Mouse (Mus musculus) ZHBTc4 (cell line): ENCODE data around the gene Idnk.
A peak's percentile ranks its signal among the peaks of the same experiment; 100 is the strongest.
"Not testable (repeated sequence)": the region's sequence is repeated elsewhere in the genome, so short reads cannot be mapped to it uniquely, and the experiment has no call there.

Experiments used
- DNase-seq: peaks from one replicate; pipeline ENCODE4 v3.0.0-alpha.2; 2011; ENCODE audit warnings: low read depth, low spot score

Gene Idnk

DNA sequence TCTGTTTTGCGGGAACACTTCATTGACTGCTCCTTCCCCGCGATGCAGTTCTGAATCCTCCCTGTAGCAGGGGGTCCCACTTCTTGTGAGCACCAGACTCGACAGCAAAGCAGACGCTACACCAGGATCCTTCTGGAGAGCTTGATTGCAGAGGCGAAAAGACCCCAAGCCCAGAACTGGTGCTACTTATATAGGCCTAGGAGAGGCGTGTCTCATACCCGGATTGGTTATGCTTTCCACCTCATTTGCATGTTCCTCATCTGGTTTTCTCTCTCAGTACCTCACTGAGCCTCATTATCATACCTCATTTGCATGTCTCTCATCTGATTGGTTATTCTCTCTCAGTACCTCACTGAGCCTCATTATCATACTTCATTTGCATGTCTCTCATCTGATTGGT, 10.8 kb upstream of the Idnk start:
- DNase-seq, result not testable (repeated sequence)

DNA sequence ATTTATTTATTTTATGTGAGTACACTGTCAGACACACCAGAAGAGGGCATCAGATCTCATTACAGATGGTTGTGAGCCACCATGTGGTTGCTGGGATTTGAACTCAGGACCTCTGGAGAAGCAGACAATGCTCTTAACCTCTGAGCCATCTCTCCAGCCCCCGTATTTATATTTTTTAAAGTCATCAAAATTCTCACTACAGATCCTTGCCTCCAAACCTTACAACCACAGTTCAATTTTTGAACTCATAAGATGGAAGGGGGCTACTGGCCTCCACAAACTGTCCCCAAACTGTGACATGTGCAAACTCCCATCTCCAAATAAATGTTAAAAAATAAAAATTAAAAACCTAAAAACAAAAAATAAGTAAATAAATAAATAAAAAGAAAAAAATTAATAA, 9.7 kb upstream of the Idnk start:
- no peak for DNase-seq

DNA sequence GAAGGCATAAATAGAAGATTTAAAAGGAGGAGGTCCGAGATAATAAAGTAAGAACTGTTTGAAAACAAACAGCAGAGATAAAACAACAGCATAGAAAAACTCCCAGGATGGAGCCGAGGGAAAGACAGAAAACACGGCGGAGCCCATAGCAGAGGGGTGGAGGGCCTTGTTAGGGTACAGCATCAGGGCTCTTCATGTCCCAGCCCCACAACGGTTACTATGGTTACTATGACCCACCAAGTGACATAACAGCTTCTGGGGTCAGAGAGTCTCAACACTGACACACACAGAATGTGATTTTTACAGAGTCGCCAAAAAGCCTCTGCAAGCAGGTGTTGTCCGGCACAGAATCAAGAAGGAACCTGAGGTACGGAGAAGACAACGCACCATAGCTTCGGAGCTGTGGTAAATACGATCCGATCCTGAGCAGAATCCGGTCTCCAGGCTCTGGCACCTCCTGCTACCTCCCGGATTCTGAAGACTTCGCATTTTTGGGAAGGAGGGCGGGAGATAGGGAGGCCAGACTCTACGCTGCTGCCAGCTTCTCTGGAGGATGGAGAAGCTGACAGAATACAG, 9.1 kb upstream of the Idnk start:
- peak; percentile 87 for DNase-seq

DNA sequence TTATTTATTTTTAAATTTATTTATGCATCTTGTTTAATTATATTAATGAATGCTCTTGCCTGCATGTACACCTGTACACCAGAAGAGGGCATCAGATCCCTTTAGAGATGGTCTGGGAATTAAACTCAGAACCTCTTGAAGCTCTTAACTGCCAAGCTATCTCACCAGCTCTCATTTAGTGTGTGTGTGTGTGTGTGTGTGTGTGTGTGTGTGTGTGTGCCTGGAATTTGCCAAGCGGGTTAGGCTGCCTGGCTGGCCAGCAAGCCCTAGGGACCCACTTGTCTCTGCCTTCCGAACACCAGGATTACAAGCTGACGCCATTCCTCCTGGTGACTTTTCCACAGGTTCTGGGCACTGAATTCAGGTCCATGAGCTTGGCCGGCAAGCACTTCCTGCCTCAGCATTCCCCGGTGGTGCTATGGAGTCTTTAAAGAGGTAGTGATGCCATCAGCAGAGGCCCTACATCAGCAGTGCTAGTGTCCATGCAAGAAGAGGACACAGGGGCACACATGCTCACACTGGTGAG, 8.4 kb upstream of the Idnk start:
- peak; percentile 26 for DNase-seq

DNA sequence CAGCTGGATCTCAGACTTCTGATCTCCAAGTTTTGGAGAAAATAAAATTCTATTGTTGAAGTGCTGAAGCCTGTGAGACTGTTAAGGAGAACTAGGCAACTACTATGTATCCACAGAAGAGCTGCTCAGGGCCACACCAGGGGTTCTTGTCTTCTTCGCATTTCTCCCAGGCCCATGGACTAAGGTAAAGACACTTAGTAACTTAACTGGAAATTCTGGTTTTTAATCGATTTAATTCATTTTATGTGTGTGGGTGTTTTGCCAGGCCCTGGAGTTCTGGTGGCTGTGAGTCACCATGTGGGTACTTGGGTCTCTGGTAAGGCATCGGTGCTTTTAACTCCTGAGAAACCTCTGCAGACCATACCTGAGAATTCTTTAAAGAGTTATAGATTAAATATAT, 7.8 kb upstream of the Idnk start:
- no peak for DNase-seq

DNA sequence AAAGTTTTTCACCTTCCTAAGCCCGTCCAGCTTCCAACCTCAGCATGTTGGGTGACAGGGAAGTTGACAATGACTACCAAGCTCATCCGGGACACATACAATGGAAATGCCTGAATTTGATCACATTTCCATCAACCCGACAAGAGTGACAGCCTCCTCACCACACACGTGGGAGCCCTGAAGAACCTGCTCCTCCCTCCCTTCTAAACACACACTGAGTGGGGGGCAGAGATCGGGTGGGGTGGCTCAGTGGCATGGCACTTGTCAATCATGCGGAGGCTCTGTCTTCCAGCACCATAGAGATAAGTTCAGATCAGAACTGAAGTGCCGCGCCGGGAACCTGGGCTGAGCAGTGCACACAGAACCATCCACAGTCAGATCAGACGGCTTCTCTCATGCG, 7.0 kb upstream of the Idnk start:
- no peak for DNase-seq

DNA sequence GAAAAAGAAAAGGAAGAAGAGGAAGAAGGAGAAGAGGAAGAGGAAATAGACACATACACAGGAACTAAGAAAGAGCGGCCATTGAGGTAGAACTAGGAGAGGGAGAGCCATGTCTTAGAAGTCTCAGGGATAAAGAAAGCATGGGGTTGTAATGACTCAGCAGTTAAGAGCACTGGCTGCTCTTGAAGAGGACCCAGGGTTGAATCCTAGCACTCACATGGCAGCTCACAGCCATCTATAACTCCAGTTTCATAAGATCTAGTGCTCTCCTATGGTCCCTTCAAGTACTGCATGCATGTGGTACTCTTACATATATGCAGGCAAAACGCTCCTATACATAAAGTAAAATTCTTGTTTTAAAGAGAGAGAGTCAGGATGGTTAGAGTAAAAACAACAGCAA, 1.4 kb upstream of the Idnk start:
- DNase-seq, result no peak

DNA sequence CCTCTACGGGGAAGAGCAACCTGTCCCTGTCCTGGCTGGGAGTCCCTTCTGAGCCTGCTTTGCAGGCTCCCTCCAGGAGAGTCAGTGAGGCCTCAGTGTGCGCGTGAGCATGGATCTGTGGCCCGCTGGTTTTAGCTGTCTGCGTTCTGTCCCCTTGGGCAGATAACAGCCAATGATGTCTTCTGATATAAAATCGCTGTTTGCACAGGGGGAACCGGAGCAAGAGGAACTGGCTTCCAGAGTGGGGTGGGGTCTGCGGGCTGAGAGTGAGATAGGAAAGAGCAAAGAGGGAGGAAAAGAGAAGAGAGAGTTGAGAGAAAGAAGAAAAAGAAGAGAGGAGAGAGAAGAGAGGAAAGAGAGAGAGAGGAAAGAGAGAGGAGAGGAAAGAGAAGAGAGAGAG, 413 bp upstream of the Idnk start:
- no peak for DNase-seq

DNA sequence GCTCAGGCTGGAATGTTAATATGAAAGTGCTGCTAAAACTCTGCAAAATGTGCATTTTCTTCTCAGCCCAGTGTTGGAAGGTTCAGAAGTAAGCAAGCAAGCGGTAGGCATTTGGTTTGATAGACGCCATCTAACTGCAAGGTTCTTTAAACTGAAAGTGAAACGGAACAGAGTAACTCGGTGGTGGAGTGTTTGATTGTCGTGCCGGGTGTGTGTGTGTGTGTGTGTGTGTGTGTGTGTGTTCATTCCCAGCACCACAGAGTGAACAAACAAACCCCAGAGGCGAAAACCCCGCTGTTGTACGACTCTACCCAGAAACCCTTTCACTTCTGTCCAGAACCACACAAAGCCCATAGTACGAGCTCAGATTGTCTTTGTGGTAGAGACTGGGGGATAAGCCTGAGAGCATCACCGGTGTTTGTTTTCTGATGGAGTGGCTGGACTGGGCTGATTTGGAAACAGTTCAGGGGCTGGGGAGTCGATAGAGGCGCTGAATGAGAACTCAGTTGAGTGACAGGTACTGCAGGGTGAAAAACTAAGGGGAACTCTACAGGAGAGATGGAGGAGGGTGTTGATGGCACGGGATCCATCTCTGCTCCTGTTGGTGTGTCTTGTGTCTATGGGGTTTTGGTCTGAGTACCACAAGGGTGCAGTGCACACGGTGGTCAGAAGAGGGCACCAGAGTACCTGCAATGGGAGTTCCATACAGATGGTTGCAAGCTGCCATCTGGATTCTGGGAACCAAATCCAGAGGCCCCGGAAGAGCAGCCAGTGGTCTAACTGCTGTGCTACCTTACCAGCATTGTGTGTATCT, 857 bp downstream of the Idnk start:
- DNase-seq, result peak; percentile 95

DNA sequence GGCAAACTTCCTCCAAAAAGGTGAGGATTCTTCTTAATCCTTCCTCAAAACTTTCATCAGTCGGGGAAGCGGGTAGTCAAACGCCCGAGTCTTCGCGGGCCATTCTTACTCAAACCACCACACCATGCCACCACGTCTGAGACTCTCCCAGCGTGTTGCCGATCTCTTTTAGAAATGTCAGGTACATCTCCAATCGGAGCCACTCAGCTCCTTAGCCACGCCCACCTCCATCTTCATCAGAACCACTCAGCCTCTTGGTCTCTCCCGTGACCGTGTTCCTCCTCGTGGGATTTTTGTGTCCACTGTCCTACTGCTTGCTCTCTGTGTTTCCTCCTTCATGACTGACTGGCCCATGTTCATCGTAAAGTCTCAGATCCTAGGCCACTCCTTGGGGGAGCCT, 3.3 kb downstream of the Idnk start:
- DNase-seq, result no peak

DNA sequence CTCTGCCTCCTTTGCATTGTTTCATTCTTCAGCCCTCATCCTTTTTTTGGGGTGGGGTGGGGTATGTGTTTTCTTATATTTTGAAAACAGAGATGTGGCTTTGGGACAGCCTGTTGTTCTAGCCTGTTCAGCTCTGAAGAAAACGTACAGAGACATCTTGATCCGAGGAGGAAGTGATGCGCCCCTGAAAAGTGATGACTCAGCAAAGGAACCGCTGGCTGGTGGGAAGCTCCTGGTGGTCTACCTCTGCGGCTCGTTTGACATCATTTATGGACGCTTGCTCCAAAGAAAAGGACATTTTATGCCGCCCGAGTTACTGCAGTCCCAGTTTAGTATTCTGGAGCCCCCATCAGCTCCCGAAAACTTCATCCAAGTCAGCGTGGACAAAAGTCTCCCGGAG, 5.9 kb downstream of the Idnk start:
- DNase-seq, result no peak

DNA sequence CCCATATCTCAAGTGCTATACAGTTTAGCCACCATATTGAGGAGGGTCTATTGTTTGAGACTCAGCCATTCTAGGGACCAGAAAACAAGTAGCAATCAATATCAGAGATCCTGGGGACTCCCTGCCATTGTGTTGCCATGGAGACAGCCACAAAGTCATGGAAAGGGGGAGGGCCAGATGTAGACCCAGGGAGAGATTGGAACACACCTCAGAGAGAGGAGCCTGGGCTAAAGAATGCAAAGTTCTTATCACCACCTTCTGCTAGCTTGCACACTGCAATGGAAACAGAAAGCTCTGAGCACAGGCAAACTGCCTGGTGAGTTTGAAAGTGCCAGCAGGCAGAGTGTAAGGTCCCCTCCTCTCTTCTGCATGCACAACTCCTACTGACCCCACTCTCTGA, 10.7 kb downstream of the Idnk start:
- DNase-seq, result no peak

DNA sequence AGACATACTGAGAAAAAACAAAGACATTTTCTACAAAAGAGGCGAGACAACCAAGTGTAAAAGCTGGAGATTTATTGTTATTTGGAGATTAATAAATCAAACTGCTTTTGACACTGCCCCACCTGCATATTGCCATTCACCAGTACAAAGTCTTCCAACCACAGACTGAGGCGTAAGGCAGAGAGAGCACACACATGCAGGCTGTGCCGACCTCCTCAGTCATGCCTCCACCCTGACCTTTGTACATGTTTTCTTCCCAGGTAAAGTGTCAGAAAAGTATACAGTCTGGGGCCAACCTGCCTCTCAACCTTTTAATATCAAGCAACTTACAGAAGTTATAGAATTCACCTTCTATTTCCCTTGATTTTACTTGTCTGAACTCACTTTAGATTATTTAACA, 18.7 kb downstream of the Idnk start:
- no peak for DNase-seq

DNA sequence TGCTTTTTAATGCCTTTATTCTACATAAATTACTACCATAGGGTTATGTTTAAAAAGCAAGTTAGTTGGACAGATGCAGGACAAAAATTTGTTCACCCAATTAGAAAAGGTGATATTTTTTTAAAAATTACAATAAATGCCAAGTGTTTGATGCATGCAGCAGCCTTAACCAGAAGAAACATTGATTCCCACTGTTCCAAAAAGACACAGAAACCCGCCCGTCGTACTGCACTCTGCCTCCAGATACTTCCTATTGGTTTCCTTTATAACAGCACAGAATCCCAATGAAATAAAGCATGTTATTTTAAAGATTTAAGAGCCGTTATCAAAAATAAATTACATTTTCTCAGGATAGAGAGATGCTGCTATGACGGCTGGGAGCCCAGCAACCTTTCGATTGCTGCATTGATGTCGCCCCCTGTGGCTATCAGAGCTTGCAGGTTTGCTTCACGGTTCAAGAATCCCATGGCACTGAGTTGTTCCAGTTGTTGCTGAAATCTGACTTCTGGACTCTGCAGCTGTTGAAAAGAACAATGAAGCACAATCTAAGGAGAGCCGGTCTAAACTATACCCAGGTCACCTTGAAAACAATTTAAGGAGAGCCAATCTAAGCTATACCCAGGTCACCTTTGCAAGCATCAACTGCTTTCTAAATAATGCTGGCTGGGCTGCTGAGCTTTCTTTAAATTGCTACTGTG, 20.2 kb downstream of the Idnk start:
- DNase-seq, result peak; percentile 78

DNA sequence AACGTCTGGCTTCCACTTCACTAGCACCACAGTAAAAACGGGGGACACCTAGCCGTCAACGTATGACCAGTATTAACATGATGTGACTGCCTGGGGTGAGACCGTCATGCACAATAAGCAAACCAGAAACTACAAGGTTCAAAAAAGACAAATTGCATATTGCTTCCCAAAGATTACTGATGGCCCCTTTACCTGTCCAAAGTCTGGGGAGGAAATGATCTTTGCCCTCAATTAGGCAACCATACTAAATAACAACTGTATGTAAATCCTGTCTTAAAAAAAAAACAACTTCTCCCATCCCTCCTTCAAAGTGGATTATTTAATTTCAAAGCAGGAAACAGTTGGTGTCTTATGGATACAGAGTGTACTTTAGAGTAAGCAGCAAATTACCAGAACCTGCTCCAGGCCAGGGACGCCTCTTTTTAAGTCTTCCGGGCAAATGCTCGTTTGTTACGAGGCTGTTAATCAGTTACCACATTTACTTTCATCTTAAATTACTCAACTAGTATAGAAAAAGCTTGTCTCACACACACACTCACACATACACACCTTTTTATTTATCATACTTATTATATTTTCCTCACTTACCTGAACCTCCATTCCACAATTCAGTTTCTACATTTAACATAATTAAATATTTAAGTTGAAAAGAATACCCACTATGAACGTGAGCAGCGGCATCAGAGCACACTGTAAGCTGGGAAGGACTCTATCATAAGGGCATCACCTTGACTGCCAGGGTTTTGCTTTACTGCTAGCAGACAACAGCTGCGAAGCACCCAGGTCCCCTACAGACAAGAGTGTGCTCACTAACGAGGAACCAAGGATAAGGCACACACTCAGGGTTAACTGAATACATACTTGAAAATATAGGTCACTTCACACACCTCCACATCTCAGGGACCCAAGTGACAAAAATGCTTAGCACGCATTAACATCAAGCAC, 24.4 kb downstream of the Idnk start:
- DNase-seq, result no peak

DNA sequence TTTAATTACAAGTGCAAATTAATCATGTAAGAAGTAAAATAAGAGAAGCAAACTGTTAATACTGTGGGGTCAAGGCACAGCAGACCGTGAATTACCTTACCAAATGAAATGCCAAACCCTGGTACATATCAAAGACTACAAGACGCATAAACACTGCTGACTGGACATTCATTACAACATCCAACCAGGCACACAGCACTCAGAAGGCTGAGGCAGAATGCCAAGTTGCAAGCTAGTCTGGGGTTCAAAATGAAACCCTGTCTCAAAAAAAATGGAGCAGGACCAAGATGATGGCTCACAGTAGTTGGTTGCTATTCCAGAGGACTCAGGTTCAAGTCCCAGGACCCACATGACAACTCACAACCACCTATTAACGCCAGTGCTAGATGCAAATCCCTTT, 26.7 kb downstream of the Idnk start:
- DNase-seq, result no peak

DNA sequence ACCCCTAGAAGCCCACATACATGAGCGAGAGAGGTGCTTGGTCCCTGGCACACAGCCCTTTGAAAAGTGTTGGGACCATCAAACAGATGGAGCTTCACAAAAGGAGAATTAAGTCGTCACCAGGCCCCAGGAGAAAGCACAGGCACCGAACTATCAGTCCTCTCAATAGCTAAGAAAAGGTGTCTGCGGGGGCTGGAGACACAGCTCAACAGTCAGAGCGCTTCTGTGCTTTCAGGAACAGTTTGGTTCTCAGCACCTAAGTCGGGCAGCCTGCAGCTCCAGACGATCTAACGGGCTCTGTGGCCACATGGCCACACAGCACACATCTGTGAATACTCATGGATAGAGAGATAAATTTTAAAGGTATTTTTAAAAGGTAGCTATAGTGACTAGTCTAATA, 28.8 kb downstream of the Idnk start:
- no peak for DNase-seq

DNA sequence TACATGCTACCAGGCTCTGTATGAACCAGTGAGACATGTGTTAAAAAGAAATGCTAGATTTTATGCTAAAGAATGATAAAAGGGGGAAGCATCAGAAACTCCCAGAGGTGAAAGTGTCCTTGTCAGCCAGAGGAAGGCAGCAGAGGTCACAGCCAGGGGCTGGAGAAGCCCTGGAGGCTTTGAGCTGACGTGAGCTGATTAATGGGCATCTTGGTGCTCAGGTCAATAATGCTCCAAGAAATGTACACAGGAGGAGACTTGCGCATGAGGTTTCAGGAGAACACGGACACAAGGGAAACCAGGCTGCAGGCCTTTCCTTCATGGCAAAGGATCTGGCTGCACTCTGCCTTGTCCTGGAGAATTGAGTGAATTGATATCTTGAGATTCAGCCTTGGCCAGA, 30.3 kb downstream of the Idnk start:
- DNase-seq, result no peak

DNA sequence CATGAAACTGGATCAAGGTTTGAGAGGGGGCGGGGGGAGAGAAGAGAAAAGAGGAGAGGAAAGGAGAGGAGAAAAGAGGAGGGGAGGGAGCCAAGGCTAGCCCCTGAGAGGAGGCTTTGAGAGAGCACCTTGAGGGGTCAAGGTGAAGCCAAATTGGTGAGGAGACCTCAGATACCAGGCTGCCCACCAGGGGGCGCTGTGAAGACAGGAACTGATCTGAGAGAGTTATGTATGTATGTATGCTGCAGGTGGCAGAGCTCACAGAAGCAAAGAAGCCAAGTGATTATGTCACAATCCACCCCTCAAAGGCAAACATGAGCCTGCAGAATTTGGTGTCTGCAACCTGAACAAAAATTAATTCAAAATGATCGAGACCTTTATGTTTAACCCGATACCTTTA, 31.0 kb downstream of the Idnk start:
- DNase-seq, result peak; percentile 88

DNA sequence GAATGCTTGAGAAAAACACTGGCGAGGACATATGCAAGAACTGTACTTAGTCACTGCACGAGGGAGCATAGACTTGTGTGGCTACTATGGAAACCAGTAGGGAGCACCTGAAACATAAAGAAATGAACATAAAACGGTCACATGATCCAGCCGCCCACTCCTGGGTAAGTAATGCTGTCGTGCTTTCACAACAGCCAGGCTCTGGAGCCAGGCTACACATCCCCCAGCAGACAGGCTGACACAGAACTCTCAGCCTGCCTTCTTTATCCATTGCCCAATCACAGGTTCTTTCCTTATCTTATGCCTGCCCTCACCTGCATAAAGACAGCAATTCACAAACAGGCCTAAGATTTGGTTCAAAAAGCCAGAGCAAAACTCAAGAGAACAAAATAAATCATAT, 32.0 kb downstream of the Idnk start:
- DNase-seq, result no peak

DNA sequence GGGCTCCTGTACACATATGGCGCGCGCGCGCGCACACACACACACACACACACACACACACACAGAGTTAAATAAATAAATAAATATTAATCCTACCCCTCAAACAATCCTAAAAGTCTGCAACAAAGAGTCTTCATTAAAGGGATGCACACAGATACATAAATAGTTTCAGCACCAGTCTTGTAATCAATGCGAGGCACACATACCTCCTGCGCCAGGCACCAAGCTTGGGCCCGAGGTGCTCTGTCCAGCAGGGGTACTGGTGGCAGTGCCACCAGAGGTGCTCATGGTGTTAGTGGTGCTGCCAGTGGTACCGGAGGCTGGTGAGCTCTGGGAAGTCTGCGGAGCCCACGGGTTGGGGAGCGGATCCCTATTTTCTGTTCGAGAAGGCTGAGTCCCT, 34.1 kb downstream of the Idnk start:
- DNase-seq, result no peak

DNA sequence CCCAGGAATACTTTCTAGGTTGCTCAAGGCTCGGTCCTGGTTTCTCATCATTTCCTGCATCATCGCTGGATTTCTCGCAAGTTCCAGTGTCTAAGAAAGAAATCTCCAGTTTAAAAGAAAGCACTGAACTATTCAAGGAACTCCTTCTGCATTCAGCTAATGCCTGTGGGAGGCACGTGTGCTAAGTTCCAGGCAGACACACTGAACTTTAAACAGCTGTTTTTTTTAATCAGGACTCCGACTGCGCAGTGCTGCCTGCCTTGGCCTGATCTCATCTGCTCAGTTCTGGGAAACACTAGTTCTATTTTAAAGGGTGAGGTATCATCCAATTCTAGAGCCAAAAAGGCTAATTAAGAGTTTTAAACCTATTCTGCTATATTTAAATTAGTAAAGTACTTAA, 34.7 kb downstream of the Idnk start:
- DNase-seq, result no peak
